8 mouse cellular contexts compared by ENCODE assay signal in the genomic region with DNA sequence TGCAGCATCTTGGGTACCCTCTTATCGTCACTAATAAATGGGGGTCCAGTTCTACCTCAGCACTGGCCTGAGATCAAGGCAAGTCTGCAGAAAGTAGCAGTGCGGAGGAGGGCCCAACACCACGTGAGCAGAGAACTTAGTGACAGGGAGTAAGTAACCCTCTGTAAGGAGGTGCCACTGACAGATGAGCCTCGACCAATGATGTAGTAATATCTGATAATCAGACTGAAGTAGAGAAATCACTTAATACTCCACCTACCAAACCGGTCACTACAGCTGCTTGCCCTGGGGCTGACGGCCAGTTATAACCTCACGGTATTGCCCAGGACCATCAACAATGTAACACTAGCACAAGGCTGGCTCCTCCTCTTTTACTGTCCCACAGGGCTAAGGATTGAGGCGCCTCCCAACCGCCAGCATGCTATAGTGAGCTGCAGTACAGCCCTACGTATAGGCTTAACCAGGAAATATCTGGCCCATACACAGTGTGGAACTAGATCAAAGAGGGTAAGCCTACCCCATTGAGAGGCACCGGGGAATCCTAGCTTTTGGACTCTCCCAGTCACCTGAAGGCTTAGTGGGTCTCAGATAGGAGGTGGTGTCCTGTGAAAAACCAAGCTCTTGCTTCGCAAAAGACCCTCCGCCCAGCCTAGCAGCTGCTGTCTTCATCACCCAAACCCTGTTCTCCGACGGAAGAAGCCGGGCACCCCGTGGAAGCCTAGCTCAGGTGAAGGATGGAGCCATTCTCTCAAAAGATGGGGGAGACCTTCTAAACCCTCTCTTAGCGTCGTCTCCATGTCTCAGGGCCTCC. TPM values are rescaled to one million over a fixed set of nuclear protein-coding genes. Genes with fewer than 3 reads are reported as not detected.
DNase-seq lines count a peak whose midpoint lies in the region; ATAC-seq lines count a peak whose summit lies in the region.

No protein-coding gene starts in this region.

- H3K9ac ChIP-seq in lung, embryonic 16.5 days (ENCODE audit: low read length), result peak overlapping the region; percentile 87
- peak overlapping the region; percentile 83 for H3K9ac ChIP-seq in hindbrain, embryonic 14.5 days
- H3K9ac ChIP-seq in midbrain, embryonic 14.5 days (replicated peaks; ENCODE audit: low read length), result peak overlapping the region; percentile 61

- H3K27ac ChIP-seq in lung, embryonic 16.5 days (ENCODE audit: low read length), result no peak overlapping the region; the same call in 1 of the 2 replicates
- H3K27ac ChIP-seq in hindbrain, embryonic 14.5 days, result peak overlapping the region; percentile 71; the same call in 1 of the 2 replicates
- H3K27ac ChIP-seq in midbrain, embryonic 14.5 days (replicated peaks; ENCODE audit: low read depth, low read length), result no peak overlapping the region

- peak overlapping the region; percentile 94 for H3K4me2 ChIP-seq in lung, embryonic 16.5 days (ENCODE audit: low read depth, low read length)
- H3K4me2 ChIP-seq in hindbrain, embryonic 14.5 days (replicated peaks), result peak overlapping the region; percentile 75
- peak overlapping the region; percentile 85 for H3K4me2 ChIP-seq in midbrain, embryonic 14.5 days (ENCODE audit: low read length)

- peak; percentile 47 for ATAC-seq in lung, embryonic 16.5 days (ENCODE audit: low read depth)
- peak; percentile 36; the same call in 1 of the 2 replicates for ATAC-seq in hindbrain, embryonic 14.5 days (ENCODE audit: low FRiP score)
- peak; percentile 38; the same call in 1 of the 2 replicates for ATAC-seq in midbrain, embryonic 14.5 days (ENCODE audit: low FRiP score, low TSS enrichment)

- no peaks in the 10 kb centered on the region for H3K9me3 ChIP-seq in lung, embryonic 16.5 days (ENCODE audit: control insufficient read depth, low read length)
- no peaks in the 10 kb centered on the region for H3K9me3 ChIP-seq in hindbrain, embryonic 14.5 days (ENCODE audit: control insufficient read depth, low read length)
- H3K9me3 ChIP-seq in midbrain, embryonic 14.5 days (ENCODE audit: control insufficient read depth, low read length), result no peaks in the 10 kb centered on the region

- no peaks in the 10 kb centered on the region for H3K27me3 ChIP-seq in lung, embryonic 16.5 days (ENCODE audit: control insufficient read depth, insufficient read depth, low read depth, low read length)
- H3K27me3 ChIP-seq in hindbrain, embryonic 14.5 days (ENCODE audit: control insufficient read depth, insufficient read depth, low read length), result no peaks in the 10 kb centered on the region
- no peaks in the 10 kb centered on the region for H3K27me3 ChIP-seq in midbrain, embryonic 14.5 days (ENCODE audit: control insufficient read depth, insufficient read depth, low read length)

- peaks cover 13% of the 10 kb centered on the region for H3K4me1 ChIP-seq in lung, embryonic 16.5 days (replicated peaks; ENCODE audit: control insufficient read depth, insufficient read depth, low read length)
- peaks cover 13% of the 10 kb centered on the region for H3K4me1 ChIP-seq in hindbrain, embryonic 14.5 days (replicated peaks; ENCODE audit: control insufficient read depth, insufficient read depth, low read length)
- peaks cover 16% of the 10 kb centered on the region for H3K4me1 ChIP-seq in midbrain, embryonic 14.5 days (ENCODE audit: control insufficient read depth, insufficient read depth, low read length)

- no peak for DNase-seq in lung, postnatal 4 days
- peak; percentile 63 for DNase-seq in c-Kit-positive CD71-positive TER-119-negative erythroid progenitor cells, embryonic 14.5 days (ENCODE audit: low read depth)
- no peak for DNase-seq in hindbrain, embryonic 14.5 days (ENCODE audit: low spot score)
- DNase-seq in midbrain, embryonic 14.5 days, result peak; percentile 26
- no peak for DNase-seq in right cerebral cortex, postnatal 10 days (ENCODE audit: low spot score in 2 of 2)
- no peak for DNase-seq in adrenal gland, adult 2 months
- no peak for DNase-seq in kidney, postnatal 36 days

- no peaks in the 10 kb centered on the region for H3K36me3 ChIP-seq in lung, embryonic 16.5 days (ENCODE audit: control insufficient read depth, insufficient read depth, low read length)
- H3K36me3 ChIP-seq in hindbrain, embryonic 14.5 days (replicated peaks; ENCODE audit: control insufficient read depth, insufficient read depth), result no peaks in the 10 kb centered on the region
- 0 out of 2 replicates have a peak, but pooled peaks cover 3% of the 10 kb centered on the region for H3K36me3 ChIP-seq in midbrain, embryonic 14.5 days (ENCODE audit: control insufficient read depth, insufficient read depth, low read length)

- peak overlapping the region; percentile 83 for H3K4me3 ChIP-seq in lung, embryonic 16.5 days (ENCODE audit: low read length)
- peak overlapping the region; percentile 79 for H3K4me3 ChIP-seq in hindbrain, embryonic 14.5 days (replicated peaks; ENCODE audit: low read length)
- H3K4me3 ChIP-seq in midbrain, embryonic 14.5 days (replicated peaks; ENCODE audit: low read depth, low read length), result peak overlapping the region; percentile 58

- 9% methylated on average over 19 of the region's 19 CpGs for WGBS in lung, embryonic 16.5 days
- 11% methylated on average over 19 of the region's 19 CpGs for WGBS in hindbrain, embryonic 14.5 days
- 11% methylated on average over 19 of the region's 19 CpGs for WGBS in midbrain, embryonic 14.5 days

RNA-seq across cellular contexts. Expression of gene Ttll12, which starts 1.1 kb away (rescaled TPM):
- 30.5 and 32.7 TPM in 2 replicates for polyA plus RNA-seq in lung, embryonic 16.5 days (2015; fragmentation: Nextera tagmentation; extraction: Ambion mirVana)
- 43.1 and 44.4 TPM in 2 replicates for polyA plus RNA-seq in hindbrain, embryonic 14.5 days (2014; fragmentation: Nextera tagmentation; extraction: Ambion mirVana)
- 47.2 and 50.7 TPM in 2 replicates for polyA plus RNA-seq in midbrain, embryonic 14.5 days (2014; fragmentation: Nextera tagmentation; extraction: Ambion mirVana)
- 10 to 100 TPM; 31.7 to 46.2 TPM for total RNA-seq in adrenal gland, adult 2 months (2021)
- polyA plus RNA-seq in adrenal gland, adult 2 months (2012; rRNA removed), result 47.4 and 48.0 TPM in 2 replicates

RNA-seq across cellular contexts. Expression of gene Mcat, which starts 30.3 kb away (rescaled TPM):
- 26.6 and 28.2 TPM in 2 replicates for polyA plus RNA-seq in lung, embryonic 16.5 days (2015; fragmentation: Nextera tagmentation; extraction: Ambion mirVana)
- 33.2 and 37.6 TPM in 2 replicates for polyA plus RNA-seq in hindbrain, embryonic 14.5 days (2014; fragmentation: Nextera tagmentation; extraction: Ambion mirVana)
- polyA plus RNA-seq in midbrain, embryonic 14.5 days (2014; fragmentation: Nextera tagmentation; extraction: Ambion mirVana), result 30.3 and 36.2 TPM in 2 replicates
- total RNA-seq in adrenal gland, adult 2 months (2021), result 10 to 100 TPM; 26.2 to 45.8 TPM
- polyA plus RNA-seq in adrenal gland, adult 2 months (2012; rRNA removed), result 86.0 and 113 TPM in 2 replicates

RNA-seq across cellular contexts. Expression of gene Tspo, which starts 30.5 kb away (rescaled TPM):
- 112 and 142 TPM in 2 replicates for polyA plus RNA-seq in lung, embryonic 16.5 days (2015; fragmentation: Nextera tagmentation; extraction: Ambion mirVana)
- polyA plus RNA-seq in hindbrain, embryonic 14.5 days (2014; fragmentation: Nextera tagmentation; extraction: Ambion mirVana), result 10.0 and 12.2 TPM in 2 replicates
- 3.4 and 12.2 TPM in 2 replicates for polyA plus RNA-seq in midbrain, embryonic 14.5 days (2014; fragmentation: Nextera tagmentation; extraction: Ambion mirVana)
- total RNA-seq in adrenal gland, adult 2 months (2021), result 100 to 1,000 TPM; 298 to 606 TPM
- 1,564 and 1,830 TPM in 2 replicates for polyA plus RNA-seq in adrenal gland, adult 2 months (2012; rRNA removed)

Comparison
In these comparisons a context has a peak if more than half of its experiments do, and no peak if none do; other contexts are left out.
1. DNase-seq: peak in c-Kit-positive CD71-positive TER-119-negative erythroid progenitor cells, embryonic 14.5 days (single experiment) and midbrain, embryonic 14.5 days (single experiment); none in lung, postnatal 4 days (0 of 2), hindbrain, embryonic 14.5 days (single experiment), right cerebral cortex, postnatal 10 days (0 of 2), adrenal gland, adult 2 months (single experiment) and kidney, postnatal 36 days (0 of 2).
2. RNA of gene Tspo, which starts 30.5 kb away (polyA plus RNA-seq): 1,564 to 1,830 TPM in adrenal gland, adult 2 months; 112 to 142 TPM in lung, embryonic 16.5 days, 3.4 to 12.2 TPM in midbrain, embryonic 14.5 days and 10.0 to 12.2 TPM in hindbrain, embryonic 14.5 days; every median in the first group is over 10 times any median in the second.
3. Peak in every context shown above with its lines, with median percentiles within 50 percentile points of each other: ATAC-seq, H3K4me2 ChIP-seq, H3K4me3 ChIP-seq and H3K9ac ChIP-seq.